Mouse (Mus musculus) neural tube, embryonic 14.5 days (tissue): ENCODE data around the gene Wdr6. TPM values are rescaled to one million over a fixed set of nuclear protein-coding genes. Genes with fewer than 3 reads are reported as not detected.

Experiments used
- microRNA counts: library from miRNA; unstranded; fragments of <30 nt; microRNA quantifications from one replicate; lab custom pipeline; 2016
- microRNA-seq: library from miRNA; unstranded; fragments of <30 nt; microRNA quantifications from one replicate; pipeline ENCODE4, GENCODE M21; 2016
- polyA plus RNA-seq: library from polyadenylated mRNA; unstranded; fragments of >200 nt; fragmentation: Nextera tagmentation; extraction: Ambion mirVana; gene quantifications from 2 replicates; pipeline ENCODE4 v1.2.1, GENCODE M21; 2014

Gene Wdr6
- polyA plus RNA-seq, 1 experiment from 2014 or later = 206 TPM

MicroRNAs encoded within 50 kb of the gene (microRNA counts, 519-probe panel; counts per million panel counts)
- 4,210 counts per million, percentile 49 among the panel's probes with 10 or more counts for microRNA mmu-miR-191 (lab: Ali Mortazavi, UCI)
- 3,424 counts per million, percentile 27 among the panel's probes with 10 or more counts for microRNA mmu-miR-425 (lab: Ali Mortazavi, UCI)

Small RNAs within 50 kb of the gene (microRNA-seq; reads per million reads assigned to microRNA genes)
- not detected for gene Gm24083
- gene Mir191 = not detected
- 1,131 reads per million, percentile 78 among the genes with 10 or more reads in this experiment for gene Mir425

Other genes starting within 250 kb of the Wdr6 start
- gene Gpx1, start 239.8 kb downstream of the Wdr6 start, polyA plus RNA-seq = 463 and 504 TPM in 2 replicates
- 130 and 149 TPM in 2 replicates for gene Usp4, start 230.9 kb downstream of the Wdr6 start, polyA plus RNA-seq
- gene 1700102P08Rik, start 185.9 kb downstream of the Wdr6 start, polyA plus RNA-seq = 2.1 and 2.5 TPM in 2 replicates
- 1.7 and 1.8 TPM in 2 replicates for gene Ccdc36, start 150.3 kb downstream of the Wdr6 start, polyA plus RNA-seq
- not detected in 2 replicates for gene BC048562, start 142.3 kb downstream of the Wdr6 start, polyA plus RNA-seq
- 50.4 and 55.1 TPM in 2 replicates for gene Ccdc71, start 118.2 kb downstream of the Wdr6 start, polyA plus RNA-seq
- gene Klhdc8b, start 117.2 kb downstream of the Wdr6 start, polyA plus RNA-seq = 49.8 and 63.3 TPM in 2 replicates
- gene Lamb2, start 99.0 kb downstream of the Wdr6 start, polyA plus RNA-seq = 8.3 and 15.3 TPM in 2 replicates
- gene Usp19, start 88.1 kb downstream of the Wdr6 start, polyA plus RNA-seq = 66.1 and 73.0 TPM in 2 replicates
- 69.3 and 75.6 TPM in 2 replicates for gene Qars, start 71.0 kb downstream of the Wdr6 start, polyA plus RNA-seq
- 122 and 138 TPM in 2 replicates for gene Qrich1, start 61.9 kb downstream of the Wdr6 start, polyA plus RNA-seq
- gene Impdh2, start 18.5 kb downstream of the Wdr6 start, polyA plus RNA-seq = 105 and 119 TPM in 2 replicates
- 81.7 and 96.8 TPM in 2 replicates for gene Ndufaf3, start 11.3 kb downstream of the Wdr6 start, polyA plus RNA-seq
- 257 and 258 TPM in 2 replicates for gene Dalrd3, start 8.9 kb downstream of the Wdr6 start, polyA plus RNA-seq
- 31.0 and 37.3 TPM in 2 replicates for gene P4htm, start 18.9 kb upstream of the Wdr6 start, polyA plus RNA-seq
- 37.7 and 45.2 TPM in 2 replicates for gene Arih2, start 70.6 kb upstream of the Wdr6 start, polyA plus RNA-seq
- gene Slc25a20, start 83.3 kb upstream of the Wdr6 start, polyA plus RNA-seq = 24.0 and 34.8 TPM in 2 replicates
- 60.2 and 80.1 TPM in 2 replicates for gene Prkar2a, start 110.6 kb upstream of the Wdr6 start, polyA plus RNA-seq
- 268 and 320 TPM in 2 replicates for gene Ip6k2, start 205.1 kb upstream of the Wdr6 start, polyA plus RNA-seq
- 25.4 and 30.0 TPM in 2 replicates for gene Nckipsd, start 229.6 kb upstream of the Wdr6 start, polyA plus RNA-seq
- 18.5 and 21.6 TPM in 2 replicates for gene Celsr3, start 247.6 kb upstream of the Wdr6 start, polyA plus RNA-seq